Mouse (Mus musculus) kidney, embryonic 15.5 days (tissue): Measurements from ENCODE around the gene 1700088E04Rik. TPM values are rescaled to one million over a fixed set of nuclear protein-coding genes. Genes with fewer than 3 reads are reported as not detected.

Experiments used
- ATAC-seq: fragments of 200-750 bp; cut with Nextera tagmentation; replicated peaks from 2 replicates; pipeline ENCODE4 v1.8.0; 2017; ENCODE audit warnings: moderate TSS enrichment; ENCODE audit not compliant: low FRiP score
- H3K27ac ChIP-seq: fragments of 300-500 bp; sonication (generic); 2 replicates; pipeline ENCODE4 v1.5.1; 2015; ENCODE audit warnings: mild to moderate bottlenecking, inconsistent platforms
- H3K27me3 ChIP-seq: fragments of 300-500 bp; sonication (generic); 2 replicates; pipeline ENCODE4 v1.6.1; 2015; ENCODE audit warnings: inconsistent platforms
- H3K36me3 ChIP-seq: fragments of 300-500 bp; sonication (generic); 2 replicates; pipeline ENCODE4 v1.6.1; 2015; ENCODE audit warnings: inconsistent platforms
- H3K4me1 ChIP-seq: fragments of 300-500 bp; sonication (generic); 2 replicates; pipeline ENCODE4 v1.6.1; 2015; ENCODE audit warnings: inconsistent platforms
- H3K4me2 ChIP-seq: fragments of 300-500 bp; sonication (generic); 2 replicates; pipeline ENCODE4 v1.6.1; 2015; ENCODE audit warnings: moderate library complexity, mild to moderate bottlenecking, inconsistent platforms
- H3K4me3 ChIP-seq: fragments of 300-500 bp; sonication (generic); replicated peaks from 2 replicates; pipeline ENCODE4 v1.5.1; 2015; ENCODE audit warnings: mild to moderate bottlenecking, inconsistent platforms
- H3K9ac ChIP-seq: fragments of 300-500 bp; sonication (generic); 2 replicates; pipeline ENCODE4 v1.6.1; 2015; ENCODE audit warnings: mild to moderate bottlenecking, inconsistent platforms
- H3K9me3 ChIP-seq: fragments of 300-500 bp; sonication (generic); replicated peaks from 2 replicates; pipeline ENCODE4 v1.6.1; 2016; ENCODE audit warnings: inconsistent platforms
- WGBS: fragments of 180-500 bp; shearing (Covaris S2); methylation state at CpG from one replicate; pipeline ENCODE4 v1.1.7; 2015; ENCODE audit warnings: mixed read lengths; 5-methylcytosine and 5-hydroxymethylcytosine counted together
- polyA plus RNA-seq: library from polyadenylated mRNA; unstranded; fragments of >200 nt; fragmentation: Nextera tagmentation; extraction: Ambion mirVana; gene quantifications from 2 replicates; pipeline ENCODE4 v1.2.1, GENCODE M21; 2015

1700088E04Rik gene
- polyA plus RNA-seq, 1 experiment from 2014 or later: 10.5 TPM

GRCm38 (mm10) chr15:79097135-79097534 lies 43.9 kb downstream of the 1700088E04Rik start:
- Histone ChIP-seq H3K27me3 (no peaks in the 10 kb centered on the region), H3K9me3 (no peaks in the 10 kb centered on the region), H3K36me3 (peaks cover 43% of the 10 kb centered on the region), H3K4me1 (peaks cover 40% of the 10 kb centered on the region), H3K4me3 (no peak overlapping the region), H3K27ac (peak overlapping the region; percentile 82), H3K9ac (no peak overlapping the region; the same call in 1 of the 2 replicates), H3K4me2 (no peak overlapping the region; the same call in 1 of the 2 replicates)
- 16% methylated on average over 2 of the region's 2 CpGs for WGBS
- ATAC-seq: no peak

GRCm38 (mm10) chr15:79096556-79096955 lies 44.5 kb downstream of the 1700088E04Rik start:
- H3K9ac ChIP-seq: no peak overlapping the region; the same call in 1 of the 2 replicates
- H3K4me2 ChIP-seq: no peak overlapping the region
- H3K27ac ChIP-seq: peak overlapping the region; percentile 82

GRCm38 (mm10) chr15:79095483-79095882 lies 45.6 kb downstream of the 1700088E04Rik start:
- Histone ChIP-seq H3K4me3 (no peak overlapping the region), H3K9ac (no peak overlapping the region), H3K4me2 (no peak overlapping the region), H3K27ac (no peak overlapping the region), H3K36me3 (peaks cover 59% of the 10 kb centered on the region), H3K9me3 (no peaks in the 10 kb centered on the region), H3K27me3 (no peaks in the 10 kb centered on the region), H3K4me1 (peaks cover 40% of the 10 kb centered on the region)
- WGBS: 93% methylated on average over 5 of the region's 5 CpGs
- no peak for ATAC-seq

More at GRCm38 (mm10) chr15:79096556-79096955, 44.5 kb downstream of the 1700088E04Rik start:
- Histone ChIP-seq H3K9me3 (no peaks in the 10 kb centered on the region), H3K4me1 (peaks cover 40% of the 10 kb centered on the region), H3K27me3 (no peaks in the 10 kb centered on the region), H3K36me3 (peaks cover 49% of the 10 kb centered on the region), H3K4me3 (no peak overlapping the region)
- no peak for ATAC-seq
- 58% methylated on average over 3 of the region's 3 CpGs for WGBS

GRCm38 (mm10) chr15:79093083-79093839 lies 47.8 kb downstream of the 1700088E04Rik start:
- 79% methylated on average over 7 of the region's 7 CpGs for WGBS
- H3K4me2 ChIP-seq: no peak overlapping the region
- H3K9me3 ChIP-seq: no peaks in the 10 kb centered on the region
- H3K27ac ChIP-seq: peak overlapping the region; percentile 9; the same call in 1 of the 2 replicates
- H3K4me3 ChIP-seq: no peak overlapping the region
- peaks cover 82% of the 10 kb centered on the region for H3K36me3 ChIP-seq
- H3K9ac ChIP-seq: no peak overlapping the region
- ATAC-seq: no peak
- peaks cover 26% of the 10 kb centered on the region for H3K4me1 ChIP-seq
- no peaks in the 10 kb centered on the region for H3K27me3 ChIP-seq

- Histone ChIP-seq H3K9me3 (no peaks in the 10 kb centered on the region), H3K4me2 (no peak overlapping the region), H3K36me3 (peaks cover 87% of the 10 kb centered on the region), H3K4me1 (peaks cover 16% of the 10 kb centered on the region), H3K9ac (no peak overlapping the region), H3K27me3 (no peaks in the 10 kb centered on the region), H3K4me3 (no peak overlapping the region), H3K27ac (no peak overlapping the region)
- no peak for ATAC-seq
- WGBS: 88% methylated on average over 6 of the region's 6 CpGs
Observed at GRCm38 (mm10) chr15:79092284-79092683, 48.8 kb downstream of the 1700088E04Rik start.

- Histone ChIP-seq H3K27me3 (no peaks in the 10 kb centered on the region), H3K9me3 (no peaks in the 10 kb centered on the region), H3K9ac (no peak overlapping the region), H3K4me3 (no peak overlapping the region), H3K27ac (no peak overlapping the region), H3K4me2 (no peak overlapping the region), H3K36me3 (peaks cover 83% of the 10 kb centered on the region), H3K4me1 (peaks cover 15% of the 10 kb centered on the region)
- WGBS: 89% methylated on average over 7 of the region's 7 CpGs
- no peak for ATAC-seq
Observed at GRCm38 (mm10) chr15:79079567-79079966, 61.5 kb downstream of the 1700088E04Rik start.

Other genes starting within 250 kb of the 1700088E04Rik start
- gene Gm49510, start 241.6 kb downstream of the 1700088E04Rik start, polyA plus RNA-seq: 0.14 and 0.60 TPM in 2 replicates
- 34.4 and 41.6 TPM in 2 replicates for gene Sh3bp1, start 241.5 kb downstream of the 1700088E04Rik start, polyA plus RNA-seq
- gene Pdxp, start 227.3 kb downstream of the 1700088E04Rik start, polyA plus RNA-seq: 13.7 and 15.0 TPM in 2 replicates
- 761 and 838 TPM in 2 replicates for gene Lgals1, start 214.5 kb downstream of the 1700088E04Rik start, polyA plus RNA-seq
- 54.6 and 58.9 TPM in 2 replicates for gene Nol12, start 206.3 kb downstream of the 1700088E04Rik start, polyA plus RNA-seq
- 62.9 and 66.6 TPM in 2 replicates for gene Triobp, start 193.5 kb downstream of the 1700088E04Rik start, polyA plus RNA-seq
- 513 and 545 TPM in 2 replicates for gene H1f0, start 112.8 kb downstream of the 1700088E04Rik start, polyA plus RNA-seq
- 0.12 and 0.30 TPM in 2 replicates for gene Galr3, start 99.4 kb downstream of the 1700088E04Rik start, polyA plus RNA-seq
- gene Ankrd54, start 78.4 kb downstream of the 1700088E04Rik start, polyA plus RNA-seq: 47.7 and 56.3 TPM in 2 replicates
- 243 and 247 TPM in 2 replicates for gene Eif3l, start 66.1 kb downstream of the 1700088E04Rik start, polyA plus RNA-seq
- gene Micall1, start 32.4 kb downstream of the 1700088E04Rik start, polyA plus RNA-seq: 8.6 and 11.0 TPM in 2 replicates
- 303 and 317 TPM in 2 replicates for gene Polr2f, start 244 bp downstream of the 1700088E04Rik start, polyA plus RNA-seq
- gene Sox10, start 24.0 kb upstream of the 1700088E04Rik start, polyA plus RNA-seq: 0.40 and 0.96 TPM in 2 replicates
- gene Pick1, start 87.9 kb upstream of the 1700088E04Rik start, polyA plus RNA-seq: 45.5 and 49.8 TPM in 2 replicates
- 0.67 and 0.74 TPM in 2 replicates for gene Gm49486, start 88.1 kb upstream of the 1700088E04Rik start, polyA plus RNA-seq
- 0.12 and 0.26 TPM in 2 replicates for gene Slc16a8, start 113.5 kb upstream of the 1700088E04Rik start, polyA plus RNA-seq
- gene Baiap2l2, start 144.3 kb upstream of the 1700088E04Rik start, polyA plus RNA-seq: 13.4 and 14.3 TPM in 2 replicates
- gene Pla2g6, start 187.1 kb upstream of the 1700088E04Rik start, polyA plus RNA-seq: 16.9 and 17.7 TPM in 2 replicates
- gene Maff, start 205.4 kb upstream of the 1700088E04Rik start, polyA plus RNA-seq: 3.8 and 4.4 TPM in 2 replicates